Mouse (Mus musculus): ENCODE results near the gene Ltbp2. TPM values are rescaled to one million over a fixed set of nuclear protein-coding genes. Genes with fewer than 3 reads are reported as not detected.

Ltbp2 gene
- polyA plus RNA-seq, 1 experiment from 2014 or later = 0.83 TPM

DNA sequence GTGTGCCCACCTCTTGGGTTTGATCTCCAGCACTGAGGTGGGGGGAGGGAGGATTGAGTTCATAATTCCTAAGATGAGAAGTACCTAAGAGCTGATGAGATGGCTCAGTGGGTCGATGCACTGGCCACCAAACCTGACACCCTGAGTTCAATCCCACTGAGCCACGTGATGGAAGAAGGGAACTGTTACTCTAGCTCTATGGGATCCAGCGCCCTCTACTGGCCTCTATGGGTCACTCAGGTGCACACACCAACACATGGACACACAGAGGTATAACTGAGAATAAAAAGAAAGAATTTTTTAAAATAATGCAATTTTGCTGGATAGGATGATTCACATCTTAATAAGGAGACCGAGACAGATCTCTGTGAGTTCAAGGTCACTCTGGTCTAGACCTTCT is 57.8 kb downstream of the Ltbp2 start:
- Histone ChIP-seq H3K9me3 (ENCODE audit: control insufficient read depth, low read length) (no peaks in the 10 kb centered on the region), H3K4me2 (ENCODE audit: low read depth, low read length) (no peak overlapping the region), H3K4me3 (ENCODE audit: low read length) (no peak overlapping the region), H3K4me1 (ENCODE audit: control insufficient read depth, insufficient read depth, low read length) (no peaks in the 10 kb centered on the region), H3K27me3 (replicated peaks; ENCODE audit: control insufficient read depth, insufficient read depth, low read length) (no peaks in the 10 kb centered on the region), H3K27ac (ENCODE audit: low read length) (no peak overlapping the region), H3K36me3 (ENCODE audit: control insufficient read depth, insufficient read depth, low read length) (no peaks in the 10 kb centered on the region), H3K9ac (ENCODE audit: low read depth, low read length) (no peak overlapping the region)
- no peak for ATAC-seq
- 71% methylated on average over 4 of the region's 4 CpGs for WGBS

DNA sequence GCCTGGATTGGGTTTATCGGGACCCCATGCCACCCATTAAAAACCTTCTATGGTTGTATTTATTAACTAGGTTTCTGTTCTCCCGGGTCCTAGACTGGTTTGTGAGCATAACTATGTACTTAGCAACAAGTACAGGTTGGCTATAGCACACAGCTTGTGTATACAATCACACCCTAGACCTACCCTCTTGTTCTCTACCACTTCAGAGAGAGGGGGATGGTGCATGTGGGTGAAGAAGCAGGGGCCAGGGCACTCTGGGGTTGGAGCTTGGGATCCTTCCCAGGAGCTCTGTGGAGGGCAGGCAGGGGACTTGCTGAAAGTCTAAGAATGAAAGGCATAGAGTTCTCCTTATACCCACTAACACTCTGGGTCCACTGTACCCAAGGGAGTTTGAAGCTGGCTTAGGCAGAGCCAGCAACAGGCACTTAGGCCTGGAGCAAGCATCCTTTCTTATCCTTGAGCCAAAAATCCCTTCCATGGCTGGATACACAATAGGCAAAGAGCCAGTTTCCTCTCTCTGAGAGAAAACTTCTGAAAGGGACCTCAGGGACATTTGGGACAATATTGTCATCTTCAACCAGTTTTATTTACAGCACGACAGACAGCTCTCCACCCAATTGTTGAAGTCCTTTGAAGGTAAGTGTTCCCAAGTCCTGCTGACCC is 61.5 kb downstream of the Ltbp2 start:
- 57% methylated on average over 3 of the region's 3 CpGs for WGBS
- no peak overlapping the region for H3K4me3 ChIP-seq (ENCODE audit: low read length)
- no peak overlapping the region for H3K4me2 ChIP-seq (ENCODE audit: low read depth, low read length)
- H3K27ac ChIP-seq (ENCODE audit: low read length) = no peak overlapping the region
- H3K4me1 ChIP-seq (ENCODE audit: control insufficient read depth, insufficient read depth, low read length) = no peaks in the 10 kb centered on the region
- no peak overlapping the region for H3K9ac ChIP-seq (ENCODE audit: low read depth, low read length)
- H3K36me3 ChIP-seq (ENCODE audit: control insufficient read depth, insufficient read depth, low read length) = no peaks in the 10 kb centered on the region
- no peaks in the 10 kb centered on the region for H3K9me3 ChIP-seq (ENCODE audit: control insufficient read depth, low read length)
- no peak for ATAC-seq
- no peaks in the 10 kb centered on the region for H3K27me3 ChIP-seq (replicated peaks; ENCODE audit: control insufficient read depth, insufficient read depth, low read length)

GRCm38 (mm10) chr12:84813773-84814172 is 62.6 kb downstream of the Ltbp2 start:
- no peak overlapping the region for H3K4me2 ChIP-seq (ENCODE audit: low read depth, low read length)
- 48% methylated on average over 7 of the region's 7 CpGs for WGBS
- no peaks in the 10 kb centered on the region for H3K9me3 ChIP-seq (ENCODE audit: control insufficient read depth, low read length)
- no peak overlapping the region for H3K4me3 ChIP-seq (ENCODE audit: low read length)
- H3K4me1 ChIP-seq (ENCODE audit: control insufficient read depth, insufficient read depth, low read length) = no peaks in the 10 kb centered on the region
- ATAC-seq = no peak
- H3K36me3 ChIP-seq (ENCODE audit: control insufficient read depth, insufficient read depth, low read length) = no peaks in the 10 kb centered on the region
- H3K27me3 ChIP-seq (replicated peaks; ENCODE audit: control insufficient read depth, insufficient read depth, low read length) = no peaks in the 10 kb centered on the region
- no peak overlapping the region for H3K9ac ChIP-seq (ENCODE audit: low read depth, low read length)
- no peak overlapping the region for H3K27ac ChIP-seq (ENCODE audit: low read length)

DNA sequence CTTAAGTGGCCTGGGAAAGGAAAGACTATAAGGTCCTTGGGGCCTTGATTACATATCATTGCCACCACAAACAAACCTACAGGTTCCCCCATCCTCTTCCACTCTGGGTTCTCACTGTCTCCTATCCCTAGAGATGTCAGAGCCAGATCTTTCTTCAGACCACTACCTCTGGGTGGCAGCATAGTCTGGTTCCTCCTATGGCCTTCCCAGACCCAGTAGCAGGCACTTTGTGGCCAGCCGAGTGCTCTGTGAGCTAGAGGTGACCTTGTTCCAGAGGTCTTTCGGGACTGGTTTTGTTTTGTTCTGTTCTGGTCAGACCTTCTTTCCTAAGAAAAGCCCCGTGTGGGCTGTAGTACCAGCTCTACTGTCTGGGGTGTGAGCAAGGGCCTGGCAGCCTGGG is 64.3 kb downstream of the Ltbp2 start:
- no peak overlapping the region for H3K27ac ChIP-seq (ENCODE audit: low read length)
- peaks cover under 1% of the 10 kb centered on the region; the same call in 1 of the 2 replicates for H3K4me1 ChIP-seq (ENCODE audit: control insufficient read depth, insufficient read depth, low read length)
- ATAC-seq = no peak
- no peaks in the 10 kb centered on the region for H3K27me3 ChIP-seq (replicated peaks; ENCODE audit: control insufficient read depth, insufficient read depth, low read length)
- no peak overlapping the region for H3K9ac ChIP-seq (ENCODE audit: low read depth, low read length)
- H3K4me2 ChIP-seq (ENCODE audit: low read depth, low read length) = no peak overlapping the region
- 55% methylated on average over 3 of the region's 3 CpGs for WGBS
- no peaks in the 10 kb centered on the region for H3K36me3 ChIP-seq (ENCODE audit: control insufficient read depth, insufficient read depth, low read length)
- no peaks in the 10 kb centered on the region for H3K9me3 ChIP-seq (ENCODE audit: control insufficient read depth, low read length)
- H3K4me3 ChIP-seq (ENCODE audit: low read length) = no peak overlapping the region

DNA sequence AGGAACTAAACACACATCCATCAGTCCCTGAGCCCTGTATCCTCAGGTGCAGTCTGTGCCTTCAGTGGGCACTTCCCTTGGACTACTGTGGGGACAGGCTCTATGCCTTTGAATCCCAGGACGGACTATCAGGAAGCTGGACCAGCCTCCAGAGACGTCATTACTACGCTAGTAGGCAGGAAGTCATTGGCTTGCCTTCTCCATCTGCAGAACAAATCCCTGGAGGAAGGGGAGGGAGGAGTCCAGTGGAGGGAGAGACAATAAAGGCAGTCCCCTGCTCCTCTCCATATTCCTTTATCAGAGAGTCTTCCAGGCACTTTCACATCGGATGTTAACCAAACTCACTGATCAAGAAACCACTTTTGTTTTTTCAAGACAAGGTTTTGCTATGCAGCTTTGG is 64.8 kb downstream of the Ltbp2 start:
- 52% methylated on average over 4 of the region's 4 CpGs for WGBS

GRCm38 (mm10) chr12:84810810-84811209 is 65.5 kb downstream of the Ltbp2 start:
- ATAC-seq = no peak
- Histone ChIP-seq H3K9ac (ENCODE audit: low read depth, low read length) (no peak overlapping the region), H3K27me3 (replicated peaks; ENCODE audit: control insufficient read depth, insufficient read depth, low read length) (no peaks in the 10 kb centered on the region), H3K27ac (ENCODE audit: low read length) (no peak overlapping the region), H3K36me3 (ENCODE audit: control insufficient read depth, insufficient read depth, low read length) (no peaks in the 10 kb centered on the region), H3K4me3 (ENCODE audit: low read length) (no peak overlapping the region), H3K9me3 (ENCODE audit: control insufficient read depth, low read length) (no peaks in the 10 kb centered on the region), H3K4me2 (ENCODE audit: low read depth, low read length) (no peak overlapping the region), H3K4me1 (ENCODE audit: control insufficient read depth, insufficient read depth, low read length) (peaks cover 11% of the 10 kb centered on the region)
- 62% methylated on average over 1 of the region's 1 CpGs for WGBS

More for the DNA sequence above, 64.8 kb downstream of the Ltbp2 start:
- no peak overlapping the region for H3K4me3 ChIP-seq (ENCODE audit: low read length)
- no peak overlapping the region for H3K9ac ChIP-seq (ENCODE audit: low read depth, low read length)
- ATAC-seq = no peak
- H3K4me2 ChIP-seq (ENCODE audit: low read depth, low read length) = no peak overlapping the region
- no peaks in the 10 kb centered on the region for H3K9me3 ChIP-seq (ENCODE audit: control insufficient read depth, low read length)
- peaks cover 6% of the 10 kb centered on the region for H3K4me1 ChIP-seq (ENCODE audit: control insufficient read depth, insufficient read depth, low read length)
- H3K36me3 ChIP-seq (ENCODE audit: control insufficient read depth, insufficient read depth, low read length) = no peaks in the 10 kb centered on the region
- no peaks in the 10 kb centered on the region for H3K27me3 ChIP-seq (replicated peaks; ENCODE audit: control insufficient read depth, insufficient read depth, low read length)
- H3K27ac ChIP-seq (ENCODE audit: low read length) = no peak overlapping the region

- H3K27me3 ChIP-seq (replicated peaks; ENCODE audit: control insufficient read depth, insufficient read depth, low read length) = no peaks in the 10 kb centered on the region
- H3K36me3 ChIP-seq (ENCODE audit: control insufficient read depth, insufficient read depth, low read length) = no peaks in the 10 kb centered on the region
- ATAC-seq = no peak
- no peaks in the 10 kb centered on the region for H3K9me3 ChIP-seq (ENCODE audit: control insufficient read depth, low read length)
- peaks cover 21% of the 10 kb centered on the region for H3K4me1 ChIP-seq (ENCODE audit: control insufficient read depth, insufficient read depth, low read length)
- H3K27ac ChIP-seq (ENCODE audit: low read length) = no peak overlapping the region
- no peak overlapping the region for H3K9ac ChIP-seq (ENCODE audit: low read depth, low read length)
- 79% methylated on average over 6 of the region's 6 CpGs for WGBS
- H3K4me2 ChIP-seq (ENCODE audit: low read depth, low read length) = no peak overlapping the region
- H3K4me3 ChIP-seq (ENCODE audit: low read length) = no peak overlapping the region
These were observed 67.3 kb downstream of the Ltbp2 start for GRCm38 (mm10) chr12:84809033-84809432.

- no peaks in the 10 kb centered on the region for H3K36me3 ChIP-seq (ENCODE audit: control insufficient read depth, insufficient read depth, low read length)
- no peak overlapping the region for H3K4me3 ChIP-seq (ENCODE audit: low read length)
- no peak overlapping the region for H3K9ac ChIP-seq (ENCODE audit: low read depth, low read length)
- peaks cover 21% of the 10 kb centered on the region for H3K4me1 ChIP-seq (ENCODE audit: control insufficient read depth, insufficient read depth, low read length)
- H3K9me3 ChIP-seq (ENCODE audit: control insufficient read depth, low read length) = no peaks in the 10 kb centered on the region
- no peak overlapping the region for H3K4me2 ChIP-seq (ENCODE audit: low read depth, low read length)
- H3K27ac ChIP-seq (ENCODE audit: low read length) = no peak overlapping the region
- ATAC-seq = no peak
- 78% methylated on average over 13 of the region's 13 CpGs for WGBS
- H3K27me3 ChIP-seq (replicated peaks; ENCODE audit: control insufficient read depth, insufficient read depth, low read length) = no peaks in the 10 kb centered on the region
These were observed 69.0 kb downstream of the Ltbp2 start for GRCm38 (mm10) chr12:84807351-84807750.

- ATAC-seq = 0 out of 2 replicates have a peak, but pooled peaks have one; percentile 16
- no peak overlapping the region for H3K4me3 ChIP-seq (ENCODE audit: low read length)
- peak overlapping the region; percentile 86 for H3K27ac ChIP-seq (ENCODE audit: low read length)
- 53% methylated on average over 5 of the region's 5 CpGs for WGBS
- H3K9ac ChIP-seq (ENCODE audit: low read depth, low read length) = 0 out of 2 replicates have a peak overlapping the region, but pooled peaks have one; percentile 24
- no peaks in the 10 kb centered on the region for H3K27me3 ChIP-seq (replicated peaks; ENCODE audit: control insufficient read depth, insufficient read depth, low read length)
- no peaks in the 10 kb centered on the region for H3K36me3 ChIP-seq (ENCODE audit: control insufficient read depth, insufficient read depth, low read length)
- H3K4me1 ChIP-seq (ENCODE audit: control insufficient read depth, insufficient read depth, low read length) = peaks cover 21% of the 10 kb centered on the region
- no peaks in the 10 kb centered on the region for H3K9me3 ChIP-seq (ENCODE audit: control insufficient read depth, low read length)
- no peak overlapping the region for H3K4me2 ChIP-seq (ENCODE audit: low read depth, low read length)
These were observed 69.6 kb downstream of the Ltbp2 start for GRCm38 (mm10) chr12:84806726-84807125.

DNA sequence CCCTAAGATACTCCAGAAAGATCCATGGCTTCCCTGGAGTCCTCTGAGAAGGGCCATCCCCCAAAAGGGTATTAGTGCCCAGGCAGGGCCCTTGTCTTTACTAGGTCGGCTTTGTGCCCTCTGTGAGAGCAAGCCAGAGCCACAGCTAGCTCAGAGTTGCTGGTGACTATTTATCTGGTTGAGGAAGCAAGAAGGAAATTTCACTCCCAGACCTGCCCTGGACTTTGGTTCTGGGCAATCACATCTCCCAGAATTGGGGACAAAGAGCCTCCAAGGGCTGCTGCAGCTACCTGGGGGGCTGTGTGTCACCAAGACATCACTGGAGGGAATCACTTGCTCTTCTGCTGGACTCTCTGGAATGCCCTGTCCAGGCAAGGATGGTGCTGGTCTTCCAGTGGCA is 70.3 kb downstream of the Ltbp2 start:
- no peaks in the 10 kb centered on the region for H3K27me3 ChIP-seq (replicated peaks; ENCODE audit: control insufficient read depth, insufficient read depth, low read length)
- no peaks in the 10 kb centered on the region for H3K36me3 ChIP-seq (ENCODE audit: control insufficient read depth, insufficient read depth, low read length)
- peak overlapping the region; percentile 43 for H3K4me2 ChIP-seq (ENCODE audit: low read depth, low read length)
- no peaks in the 10 kb centered on the region for H3K9me3 ChIP-seq (ENCODE audit: control insufficient read depth, low read length)
- peaks cover 21% of the 10 kb centered on the region for H3K4me1 ChIP-seq (ENCODE audit: control insufficient read depth, insufficient read depth, low read length)
- H3K9ac ChIP-seq (ENCODE audit: low read depth, low read length) = peak overlapping the region; percentile 48; the same call in 1 of the 2 replicates
- H3K27ac ChIP-seq (ENCODE audit: low read length) = peak overlapping the region; percentile 86
- WGBS = 56% methylated on average over 1 of the region's 1 CpGs
- peak; percentile 75 for ATAC-seq
- H3K4me3 ChIP-seq (ENCODE audit: low read length) = no peak overlapping the region
